Mouse (Mus musculus): Measurements from ENCODE around the gene Rnase1. TPM values are rescaled to one million over a fixed set of nuclear protein-coding genes. Genes with fewer than 3 reads are reported as not detected.
"Not testable (repeated sequence)": the region's sequence is repeated elsewhere in the genome, so short reads cannot be mapped to it uniquely, and the experiment has no call there.

Gene Rnase1
- not detected for polyA plus RNA-seq (2017; shearing (Covaris generic))

GRCm38 (mm10) chr14:51146685-51147084, at the start of gene Rnase1:
Gene Rnase1 (minus strand): TSS chr14:51146785.
- ATAC-seq, result no peak

- ATAC-seq, result no peak
These were observed 49.1 kb upstream of the Rnase1 start for GRCm38 (mm10) chr14:51195681-51196080.

- not testable (repeated sequence) for ATAC-seq
These were observed 34.5 kb upstream of the Rnase1 start for GRCm38 (mm10) chr14:51181051-51181450.

- no peak for ATAC-seq
These were observed 27.3 kb upstream of the Rnase1 start for GRCm38 (mm10) chr14:51173843-51174242.

- ATAC-seq, result not testable (repeated sequence)
These were observed 26.4 kb upstream of the Rnase1 start for GRCm38 (mm10) chr14:51172947-51173346.

- ATAC-seq, result not testable (repeated sequence)
These were observed 25.7 kb upstream of the Rnase1 start for GRCm38 (mm10) chr14:51172095-51172865.

GRCm38 (mm10) chr14:51166068-51166467, 19.5 kb upstream of the Rnase1 start:
- ATAC-seq, result no peak

GRCm38 (mm10) chr14:51165435-51165834, 18.9 kb upstream of the Rnase1 start:
- ATAC-seq, result no peak

- not testable (repeated sequence) for ATAC-seq
These were observed 16.7 kb upstream of the Rnase1 start for GRCm38 (mm10) chr14:51163323-51163722.

GRCm38 (mm10) chr14:51161976-51162375, 15.4 kb upstream of the Rnase1 start, which contains the start of gene Rnase2b:
Gene Rnase2b (plus strand): TSS chr14:51162260.
- not testable (repeated sequence) for ATAC-seq

- ATAC-seq, result no peak
These were observed 10.5 kb upstream of the Rnase1 start for GRCm38 (mm10) chr14:51157072-51157471.

- no peak for ATAC-seq
These were observed 10.1 kb upstream of the Rnase1 start for GRCm38 (mm10) chr14:51156736-51157068.

GRCm38 (mm10) chr14:51156056-51156735, 9.6 kb upstream of the Rnase1 start:
- ATAC-seq, result no peak

GRCm38 (mm10) chr14:51152249-51152870, 5.8 kb upstream of the Rnase1 start:
- no peak for ATAC-seq

- no peak for ATAC-seq
These were observed 3.7 kb upstream of the Rnase1 start for GRCm38 (mm10) chr14:51150206-51150831.

- no peak for ATAC-seq
These were observed 2.6 kb upstream of the Rnase1 start for GRCm38 (mm10) chr14:51149164-51149563.

GRCm38 (mm10) chr14:51148006-51148405, 1.4 kb upstream of the Rnase1 start:
- no peak for ATAC-seq

- no peak for ATAC-seq
These were observed 1.1 kb downstream of the Rnase1 start for GRCm38 (mm10) chr14:51145521-51145920.

- no peak for ATAC-seq
These were observed 2.1 kb downstream of the Rnase1 start for GRCm38 (mm10) chr14:51144451-51144850.

- no peak for ATAC-seq
These were observed 2.6 kb downstream of the Rnase1 start for GRCm38 (mm10) chr14:51143937-51144336.

GRCm38 (mm10) chr14:51143287-51143686, 3.3 kb downstream of the Rnase1 start:
- no peak for ATAC-seq

- no peak for ATAC-seq
These were observed 4.0 kb downstream of the Rnase1 start for GRCm38 (mm10) chr14:51142568-51142967.

GRCm38 (mm10) chr14:51142119-51142518, 4.5 kb downstream of the Rnase1 start:
- no peak for ATAC-seq
